Mouse (Mus musculus): ENCODE results near the gene Matn4.

The Matn4 gene

DNA sequence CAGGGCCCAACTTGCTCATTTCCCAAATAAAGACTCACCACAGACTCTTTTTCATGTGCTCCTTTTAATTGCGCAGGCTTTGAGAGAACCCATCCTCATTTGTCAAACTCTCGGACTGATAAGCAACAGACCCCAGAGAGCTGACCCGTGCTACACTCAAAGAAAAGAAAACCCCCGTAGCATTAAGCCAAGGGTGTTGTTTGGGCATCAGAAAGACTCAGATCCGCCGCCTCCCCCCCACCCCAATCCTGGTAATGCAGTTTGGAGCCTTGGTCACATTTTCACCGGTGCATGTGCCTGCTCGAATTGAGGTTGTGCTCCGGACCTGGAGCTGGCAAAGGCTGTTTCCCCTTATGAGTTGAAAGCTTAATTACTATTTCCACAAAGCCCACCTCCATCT lies at the start of gene Matn4:
Matn4 (minus strand) TSS at position 101 of the 400 bp plus-strand sequence.
- DNase-seq: no peak

DNA sequence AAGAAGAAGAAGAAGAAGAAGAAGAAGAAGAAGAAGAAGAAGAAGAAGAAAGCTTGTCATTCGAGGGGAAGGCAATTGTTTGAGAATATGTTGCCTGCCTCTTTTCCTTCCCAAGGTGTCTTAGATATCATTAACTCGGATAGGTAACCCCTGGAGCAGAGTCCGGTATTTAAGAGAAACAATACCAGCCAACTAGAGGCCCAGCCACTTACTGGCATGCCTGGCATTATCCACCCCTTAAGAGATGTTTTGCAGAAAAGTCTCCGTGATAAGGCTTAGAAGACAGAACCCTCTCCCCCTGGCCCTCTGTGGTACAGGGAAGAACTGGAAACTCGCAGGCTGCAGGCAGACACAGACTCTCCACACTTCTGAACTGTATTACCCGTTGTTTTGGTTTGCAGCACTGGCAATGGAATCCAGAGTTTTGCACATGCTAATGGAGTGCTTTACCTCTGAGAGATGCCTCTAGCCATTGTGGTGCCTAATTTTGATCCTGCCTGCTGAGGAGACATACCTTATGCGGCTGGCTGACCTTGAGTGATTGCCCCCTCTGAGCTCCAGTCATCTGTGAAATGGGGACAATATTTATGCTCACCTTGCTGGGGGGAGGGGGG lies 49.0 kb upstream of the Matn4 start:
- DNase-seq: no peak

DNA sequence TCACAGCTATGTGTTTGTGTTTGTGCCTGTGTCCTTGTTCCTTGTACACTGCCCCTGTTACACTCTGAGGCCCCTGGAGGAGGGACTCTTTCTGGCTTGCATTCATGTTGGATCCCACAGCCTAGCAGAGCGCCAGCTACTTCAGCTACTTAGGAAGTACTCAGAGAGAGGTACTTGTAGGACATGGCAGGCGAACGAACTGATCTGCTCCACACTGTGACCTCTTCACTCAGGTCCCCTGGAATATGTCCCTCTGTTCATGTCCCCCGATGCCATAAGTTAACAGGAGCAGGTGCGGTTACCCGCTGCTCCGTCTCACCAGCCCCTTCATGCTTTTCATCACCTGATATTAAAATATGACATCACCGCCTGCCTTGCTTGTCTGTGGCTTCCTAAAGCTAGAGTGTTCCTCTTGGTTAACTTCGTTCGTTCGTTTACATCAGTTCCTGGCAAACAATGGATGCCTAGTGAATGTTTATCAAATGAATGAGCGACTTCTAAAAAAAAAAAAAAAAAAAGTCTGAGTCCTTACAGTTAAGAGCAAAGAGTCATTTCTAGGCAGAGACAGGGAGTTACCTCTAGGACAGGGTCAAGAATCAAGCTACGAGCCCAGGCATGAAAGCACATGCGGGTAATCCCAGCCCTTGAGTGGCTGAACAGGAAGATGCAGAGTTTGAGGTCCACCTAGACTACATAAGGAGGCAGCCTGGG lies 48.2 kb upstream of the Matn4 start:
- no peak for DNase-seq

DNA sequence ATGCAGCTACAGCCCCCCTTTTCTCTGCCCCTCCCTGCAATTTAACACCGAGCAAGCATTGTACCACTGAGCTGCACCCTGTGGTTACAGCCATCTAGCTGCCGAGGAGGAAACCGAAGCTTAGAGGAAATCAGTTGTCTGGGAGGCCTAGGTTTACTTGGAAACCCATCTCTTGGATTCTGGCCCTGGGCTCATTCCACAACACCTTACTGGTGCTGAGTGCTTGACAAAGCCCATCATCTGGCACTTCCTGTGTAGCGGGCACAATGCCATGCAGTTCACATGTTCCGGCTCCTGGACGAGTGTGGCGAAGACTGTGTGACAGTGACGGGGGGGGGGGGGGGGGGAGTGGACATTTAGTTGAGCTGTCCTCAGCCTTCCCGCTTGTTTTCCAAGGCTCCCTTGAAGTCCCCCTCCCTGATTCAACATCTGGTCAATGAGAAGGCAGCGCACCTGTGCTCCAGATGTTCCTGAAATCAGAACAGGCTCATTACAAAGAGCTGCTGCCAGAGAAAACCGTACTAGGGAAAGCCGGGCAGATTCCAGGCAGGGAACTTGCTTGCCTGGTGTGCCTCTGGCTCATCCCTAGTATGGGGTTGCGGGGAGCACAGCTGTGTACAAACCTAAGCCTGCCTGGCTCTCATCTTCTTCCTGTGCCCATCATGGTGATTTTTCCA lies 47.2 kb upstream of the Matn4 start:
- DNase-seq: peak in 1 of 2 experiments; percentile 43

DNA sequence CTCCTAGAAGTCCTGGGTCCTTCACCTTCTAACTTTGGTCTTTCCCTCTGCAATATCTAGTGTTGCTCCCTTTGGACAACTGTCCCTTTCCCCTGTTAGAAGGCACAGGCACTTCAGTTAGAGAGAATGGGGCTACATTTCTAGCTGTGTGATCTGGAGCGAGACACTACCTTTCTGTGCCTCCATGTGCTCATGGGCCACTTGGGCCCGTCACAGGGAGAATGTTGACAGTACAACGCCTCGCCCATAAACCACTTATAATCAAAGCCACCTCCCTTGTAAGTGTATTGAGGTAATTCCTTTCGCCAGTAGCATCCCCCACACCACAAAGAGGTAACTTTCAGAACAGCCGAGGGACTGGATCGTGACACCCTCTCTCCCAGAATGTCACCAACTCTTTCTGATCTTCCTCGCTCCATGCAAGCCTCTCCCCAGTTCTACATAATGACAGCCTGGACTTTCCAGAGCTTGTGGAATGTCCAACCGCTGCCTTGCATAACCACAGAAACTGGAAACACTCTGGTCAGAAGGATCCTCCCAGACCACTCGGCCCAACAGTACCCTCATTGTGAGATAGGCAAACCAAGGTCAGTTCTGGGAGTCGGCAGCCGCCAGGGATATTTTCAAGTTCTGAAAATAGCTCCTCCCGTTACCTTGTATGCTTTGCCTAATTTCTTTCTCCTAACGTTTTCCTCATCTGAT lies 44.5 kb upstream of the Matn4 start:
- DNase-seq: no peak

DNA sequence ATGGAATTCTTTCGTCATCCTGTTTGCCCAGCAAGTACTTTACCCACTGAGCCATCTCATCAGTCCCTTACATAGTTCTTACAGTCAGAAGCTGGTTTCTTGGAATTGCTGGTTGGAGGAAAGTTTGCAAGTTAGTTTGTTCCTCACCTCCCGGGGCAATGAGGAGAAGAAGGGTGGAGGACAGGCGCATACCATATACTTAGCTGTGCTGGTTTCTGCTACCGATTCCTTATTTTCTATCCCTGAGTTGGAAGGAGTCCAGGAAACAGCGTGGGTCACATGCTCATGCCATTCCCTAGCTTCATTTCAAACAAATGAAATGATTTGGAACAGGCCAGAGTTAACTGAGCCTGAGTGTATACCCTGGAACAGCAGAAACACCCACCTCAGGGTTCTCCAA lies 44.0 kb upstream of the Matn4 start:
- no peak for DNase-seq

DNA sequence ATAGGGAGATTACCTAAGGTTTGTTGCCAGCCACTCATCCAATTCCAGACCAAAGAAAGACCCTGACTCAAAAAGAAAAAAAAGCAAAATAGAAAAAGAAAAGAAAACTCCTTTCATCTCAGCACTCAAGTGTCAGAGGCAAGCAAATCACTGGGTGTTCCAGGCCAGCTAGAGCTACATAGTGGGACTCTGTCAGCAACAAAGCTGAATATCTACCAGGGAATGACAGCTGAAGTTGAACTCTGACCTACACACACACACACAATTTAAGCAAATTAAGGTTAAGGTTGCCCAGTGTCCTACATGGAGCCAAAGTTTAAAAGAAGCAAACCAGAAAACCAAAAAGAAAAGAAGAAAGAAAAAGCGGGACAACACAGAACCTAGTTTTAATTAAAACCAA lies 43.2 kb upstream of the Matn4 start:
- no peak for DNase-seq

DNA sequence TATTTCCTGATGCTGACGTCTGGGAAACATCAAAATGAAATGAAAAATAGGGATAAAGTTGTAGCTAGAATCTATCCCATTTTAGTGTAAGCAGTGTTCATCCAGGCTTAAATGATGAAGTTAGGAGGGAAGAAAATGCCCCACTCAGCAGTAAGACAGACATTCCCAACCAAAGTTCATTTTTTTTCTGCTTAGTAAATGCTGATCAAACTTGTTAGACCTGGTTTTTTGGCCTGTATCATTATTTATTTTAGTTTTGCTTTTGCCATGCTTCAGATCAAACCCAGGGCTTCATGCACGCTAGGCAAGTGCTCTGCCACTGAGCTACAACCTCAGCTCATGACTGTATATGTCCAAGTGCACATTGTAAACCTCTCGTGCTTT lies 41.1 kb upstream of the Matn4 start:
- no peak for DNase-seq

DNA sequence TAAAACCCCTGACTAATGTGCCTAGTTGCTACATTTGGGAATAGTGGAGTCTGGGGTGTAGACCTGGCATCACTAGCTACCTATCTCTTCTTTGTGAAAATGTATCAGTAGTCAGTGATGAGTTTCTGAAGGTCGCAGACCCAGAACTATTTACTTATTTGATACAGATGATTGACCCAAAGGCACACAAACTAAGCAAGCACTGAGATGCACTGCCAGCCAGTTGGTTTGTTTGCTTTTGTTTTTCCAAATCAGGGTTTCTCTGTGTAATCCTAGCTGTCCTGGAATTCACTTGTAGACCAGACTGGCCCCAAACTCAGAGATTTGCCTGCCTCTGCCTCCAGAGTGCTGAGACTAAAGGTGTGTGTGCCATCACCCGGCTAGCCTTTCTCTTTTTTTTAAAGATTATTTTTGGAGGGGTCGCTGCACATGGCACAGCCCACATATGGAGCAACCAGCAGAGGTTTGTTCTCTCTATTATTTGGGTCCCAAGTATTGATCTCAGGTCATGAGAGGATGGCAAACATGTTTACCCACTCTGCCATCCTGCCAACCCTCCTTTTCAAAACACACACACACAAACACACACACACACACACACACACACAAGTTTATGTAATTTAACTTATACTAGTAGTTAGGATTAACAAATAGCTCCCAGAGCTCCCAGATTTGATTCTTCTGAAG lies 40.6 kb upstream of the Matn4 start:
- no peak for DNase-seq

DNA sequence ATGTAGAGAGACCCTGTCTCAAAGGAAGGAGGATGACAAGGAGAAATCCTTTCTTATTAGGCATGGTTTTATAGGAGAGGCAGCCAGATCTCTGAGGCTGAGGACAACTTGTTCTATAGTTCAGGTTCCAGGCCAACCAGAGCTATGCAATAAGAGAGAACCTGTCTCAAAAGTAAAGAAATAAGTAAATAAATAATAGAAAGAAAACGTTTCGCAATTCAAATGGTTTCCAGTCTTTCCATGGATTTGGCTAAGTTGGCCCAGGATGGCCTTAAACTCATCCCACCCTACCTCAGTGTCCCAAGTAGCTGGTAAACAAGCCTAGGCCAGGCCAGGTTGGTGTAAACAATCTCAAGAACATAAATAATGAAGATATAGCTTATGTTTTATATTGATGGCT lies 39.7 kb upstream of the Matn4 start:
- no peak for DNase-seq

DNA sequence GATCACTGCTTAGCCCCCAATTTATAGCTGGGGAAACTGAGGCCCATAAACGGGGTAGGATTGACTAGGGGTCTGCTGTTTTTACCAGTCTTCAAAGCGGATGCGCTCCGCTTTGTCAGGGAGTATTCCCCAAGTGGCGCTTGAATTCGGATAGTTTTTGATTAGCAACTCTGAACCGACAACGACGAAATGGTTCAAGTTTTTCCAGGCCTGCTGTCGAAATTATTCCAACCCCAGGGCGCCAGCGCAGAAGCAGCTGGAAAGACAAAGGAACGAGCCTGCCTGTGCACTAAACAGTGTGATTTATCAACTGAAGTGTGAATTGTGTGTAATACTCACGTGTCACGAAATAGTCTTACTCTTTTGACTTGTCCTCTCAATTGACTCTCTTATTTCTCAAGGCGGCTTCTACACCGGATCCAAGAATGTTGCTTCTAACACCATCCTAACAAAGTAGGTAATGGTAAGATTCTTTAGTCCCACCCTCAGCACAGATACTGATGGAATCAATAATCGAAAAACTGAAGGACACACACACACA lies 38.6 kb upstream of the Matn4 start, which contains the start of gene Sdc4:
Sdc4 (minus strand) TSS at position 428 of the 541 bp plus-strand sequence.
- DNase-seq: no peak

DNA sequence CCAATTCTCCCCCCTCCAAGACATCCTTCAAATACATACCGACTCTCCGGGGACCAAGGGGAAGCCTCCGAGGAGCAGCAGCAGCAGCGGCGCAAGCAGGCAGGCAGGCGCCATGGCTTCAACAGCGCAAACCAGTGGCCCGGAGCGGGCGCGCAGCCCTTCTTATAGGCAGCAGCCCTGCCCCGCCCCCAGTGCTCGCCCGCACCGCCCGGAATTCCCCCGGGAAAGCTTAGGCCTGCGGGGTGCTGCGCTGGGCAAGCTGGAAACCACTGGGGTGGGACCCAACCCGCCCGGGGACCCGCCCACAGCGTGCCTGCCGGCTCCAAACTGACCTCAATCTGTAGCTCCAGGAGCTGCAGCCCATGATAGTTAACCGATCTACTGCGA lies 38.1 kb upstream of the Matn4 start:
- DNase-seq: peak; percentile 62 to 73

DNA sequence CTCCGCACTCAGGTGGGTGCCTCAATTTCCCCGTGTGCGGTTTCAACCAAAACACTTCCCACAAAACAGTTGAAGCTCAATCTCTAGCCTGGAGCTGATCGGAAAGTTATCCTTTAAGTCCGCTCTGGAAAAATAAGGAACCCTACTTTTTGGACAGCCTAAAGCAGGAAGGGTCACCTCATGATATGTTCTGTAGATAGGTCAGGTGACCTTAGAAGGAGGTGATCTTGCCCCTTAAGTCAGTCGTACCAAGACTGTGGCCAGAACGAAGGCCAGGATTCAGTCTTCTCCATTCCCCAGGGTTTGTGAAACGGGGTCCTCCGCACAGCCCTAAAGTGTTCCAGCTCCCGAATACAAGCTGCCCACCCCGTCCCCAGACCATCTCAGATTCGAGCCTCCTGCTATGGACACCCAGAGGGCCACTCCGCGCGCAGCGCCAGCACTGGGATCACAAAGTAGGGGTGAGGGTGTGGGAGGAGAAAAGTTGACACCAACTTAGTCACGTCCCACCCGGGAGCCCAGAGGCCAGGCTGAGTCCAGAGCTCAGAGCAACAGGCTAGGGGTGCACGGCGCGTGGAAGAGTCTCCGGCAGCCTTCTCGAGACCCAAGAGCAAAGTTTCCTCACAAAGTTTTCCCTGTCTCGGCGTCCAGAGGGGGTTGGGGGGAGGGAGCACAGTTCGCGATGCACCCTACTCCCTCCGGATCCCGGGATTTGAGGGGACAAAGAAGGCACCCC lies 37.5 kb upstream of the Matn4 start:
- DNase-seq: no peak

DNA sequence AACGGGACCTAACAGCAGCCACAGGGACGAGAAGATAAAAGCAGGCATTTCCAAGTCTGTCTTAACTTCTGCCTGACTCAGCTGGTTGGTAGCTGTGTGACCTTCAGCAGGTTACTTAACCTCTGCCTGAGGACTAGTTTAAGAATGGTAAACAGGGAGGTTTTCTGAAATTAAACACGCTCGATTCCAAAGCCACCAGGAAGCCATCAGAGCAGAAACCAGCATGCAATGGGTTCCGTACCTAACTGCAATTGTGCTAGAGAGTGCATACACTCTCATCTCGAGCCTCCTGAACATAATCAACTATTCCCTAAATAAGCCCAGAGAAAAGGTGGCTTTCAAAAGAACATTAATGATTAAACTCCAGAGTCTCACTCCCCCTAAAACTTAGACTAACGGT lies 36.8 kb upstream of the Matn4 start:
- no peak for DNase-seq

DNA sequence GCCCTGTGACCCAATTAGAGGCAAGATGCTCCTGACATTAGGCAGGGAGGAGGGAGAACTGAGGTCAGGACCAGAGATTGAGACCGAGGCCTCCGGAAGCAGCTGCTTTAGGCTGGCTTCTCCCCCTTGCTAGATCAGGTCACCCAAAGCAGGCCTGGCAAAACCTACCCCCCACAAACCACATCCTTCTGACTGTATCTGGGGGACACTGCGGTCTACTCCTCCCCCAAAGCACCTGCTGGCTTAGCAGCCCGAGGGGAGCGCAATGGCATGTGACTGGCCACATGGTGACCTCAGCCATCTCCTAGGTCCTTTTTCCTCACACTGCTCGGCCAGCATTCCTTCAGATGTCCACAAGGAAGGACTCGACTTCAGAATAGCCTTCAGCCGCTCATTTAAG lies 36.2 kb upstream of the Matn4 start:
- DNase-seq: no peak

DNA sequence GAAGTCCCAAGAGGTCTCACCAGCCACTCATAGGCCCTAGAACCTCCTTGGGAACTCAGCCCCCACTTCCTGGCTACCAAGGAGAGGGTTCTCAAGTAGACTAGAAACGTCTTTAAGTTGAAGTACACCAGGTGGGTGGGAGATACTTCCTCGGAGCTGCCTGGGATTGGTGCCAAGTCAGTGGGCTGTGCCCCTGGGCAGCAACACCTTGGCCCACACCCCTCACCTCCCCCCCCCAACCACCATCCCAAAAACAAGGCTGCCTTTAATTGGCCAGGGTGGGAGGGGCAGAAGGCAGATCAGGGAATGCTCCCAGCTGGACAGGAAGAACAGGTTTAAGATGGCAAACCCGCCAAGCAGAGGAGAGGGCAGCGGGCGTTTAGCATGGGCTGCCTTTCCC lies 35.4 kb upstream of the Matn4 start:
- DNase-seq: no peak

DNA sequence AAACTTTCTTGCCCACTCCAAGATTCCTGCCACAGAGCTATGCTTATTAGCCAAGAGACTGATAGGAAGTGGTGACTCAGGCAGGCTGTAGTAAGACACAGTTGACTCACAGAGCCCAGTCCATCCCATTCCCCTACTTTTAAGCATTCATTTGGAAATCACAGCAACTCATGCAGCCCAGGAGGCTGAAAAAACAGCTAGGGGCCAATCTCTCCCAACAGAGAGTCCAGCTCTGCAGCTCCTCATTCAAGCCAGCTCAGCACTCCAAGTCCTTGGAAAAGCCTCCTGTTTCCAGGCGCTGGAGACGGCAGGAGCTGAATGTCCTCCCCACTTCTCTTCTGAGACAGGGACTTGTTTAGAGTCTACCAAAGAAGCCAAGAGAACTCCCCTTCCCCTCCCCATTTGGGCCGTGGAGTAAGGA lies 34.1 kb upstream of the Matn4 start:
- DNase-seq: peak in 1 of 2 experiments; percentile 48

DNA sequence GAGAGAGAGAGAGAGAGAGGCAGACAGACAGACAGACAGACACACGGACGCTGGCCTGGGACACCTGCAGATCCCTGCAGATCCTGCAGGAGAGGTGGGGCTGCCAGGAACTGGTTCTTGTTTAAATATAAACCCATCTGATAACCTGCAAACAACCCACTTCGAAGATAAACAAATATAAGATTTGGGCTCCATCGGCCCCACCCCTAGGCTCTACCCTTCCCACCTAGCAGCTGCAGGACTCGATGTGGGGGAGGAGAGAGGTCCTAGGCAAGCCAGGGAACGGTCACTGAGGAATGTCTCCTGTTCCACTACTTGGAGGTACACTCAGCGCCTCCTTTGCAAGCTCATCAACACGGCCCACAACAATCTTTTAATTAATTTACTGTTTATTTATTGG lies 33.3 kb upstream of the Matn4 start:
- DNase-seq: no peak

DNA sequence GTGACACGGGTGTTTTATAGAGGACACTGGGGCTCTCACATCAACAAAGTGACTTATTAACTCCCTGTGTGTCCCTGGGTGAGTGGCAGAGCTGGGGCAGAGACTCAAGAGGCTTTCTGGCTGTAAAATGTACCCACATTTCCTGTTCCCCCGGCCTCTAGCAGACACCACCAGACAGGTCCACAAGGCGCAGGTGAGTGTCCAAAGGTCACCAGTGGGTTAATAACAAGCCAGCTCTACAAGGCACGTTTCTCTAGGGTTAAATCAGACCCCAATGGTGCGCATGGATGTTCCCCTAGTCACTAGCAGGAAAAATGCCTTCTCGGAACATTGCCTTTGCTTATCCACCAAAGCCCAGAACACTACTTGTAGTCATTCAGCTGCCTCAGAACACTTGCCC lies 32.8 kb upstream of the Matn4 start:
- no peak for DNase-seq

DNA sequence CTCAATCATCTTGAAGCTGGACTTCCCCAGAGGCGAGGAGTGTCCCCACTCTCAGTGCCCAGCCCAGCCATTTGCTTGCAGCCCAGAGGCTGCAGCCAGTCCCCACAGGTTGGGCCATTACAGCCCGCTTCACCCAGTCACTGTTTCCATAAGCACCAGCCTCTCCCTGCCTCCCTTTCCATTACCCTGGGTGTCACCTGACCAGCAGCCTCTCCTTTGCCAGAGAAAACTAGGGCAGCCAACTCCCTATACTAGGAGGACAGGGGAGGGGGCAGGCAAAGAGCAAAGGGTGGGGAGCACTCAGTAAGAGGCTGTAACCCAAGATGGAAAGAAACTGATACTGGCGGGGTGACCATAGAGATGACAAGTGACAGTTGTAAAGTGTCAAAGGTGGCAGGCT lies 32.0 kb upstream of the Matn4 start:
- DNase-seq: no peak

DNA sequence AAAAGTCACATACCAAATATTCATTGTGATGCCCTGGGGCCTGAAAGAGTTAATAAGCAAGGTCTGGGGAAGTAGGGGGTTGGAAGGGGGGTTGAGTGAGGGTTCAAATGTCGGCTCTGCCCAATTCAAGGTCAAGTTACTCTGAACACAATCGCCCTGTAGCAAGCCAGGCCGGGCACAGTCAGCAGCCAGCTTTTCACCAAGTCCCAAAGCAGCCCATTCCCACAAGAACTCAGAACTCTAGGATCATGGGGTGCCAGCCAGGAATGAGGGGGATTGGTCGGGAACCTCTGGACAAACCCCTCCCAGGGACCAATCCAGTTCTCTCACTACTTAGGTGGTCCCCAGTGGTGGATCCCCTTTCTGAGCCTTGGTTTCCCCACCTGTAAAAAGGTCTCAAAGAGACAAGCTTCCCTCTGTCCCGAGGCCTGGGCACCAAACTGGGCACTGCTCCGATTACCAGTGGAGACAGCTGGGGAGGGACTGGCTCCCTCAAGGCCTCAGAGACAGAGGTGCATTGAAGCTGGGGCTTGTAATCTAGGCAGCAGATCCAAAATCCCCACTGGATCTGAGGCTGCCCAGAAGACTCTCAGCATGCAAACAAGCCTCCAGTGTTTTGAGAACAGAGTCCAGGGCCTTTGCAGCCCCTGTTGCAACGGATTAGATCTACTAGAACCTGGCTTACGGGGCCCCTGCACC lies 31.4 kb upstream of the Matn4 start:
- DNase-seq: no peak
